Mouse (Mus musculus) lung, postnatal 0 days (tissue): ENCODE measurements at regions not wholly inside any gene's neighbourhood (a gene's known extent, or its start where the extent isn't known, plus 50 kb on each side); places are given as distances from the start of the nearest gene placed in this dataset.

Experiments used
- ATAC-seq: fragments of 200-750 bp; cut with Nextera tagmentation; 2 replicates; pipeline ENCODE4 v1.8.0; 2017; ENCODE audit warnings: moderate library complexity
- DNase-seq: peaks from one replicate; pipeline ENCODE4 v3.0.0-alpha.2; 2016; ENCODE audit warnings: low spot score
- H3K27ac ChIP-seq: fragments of 300-500 bp; sonication (generic); 2 replicates; pipeline ENCODE4 v1.5.1; 2014; ENCODE audit warnings: antibody characterized with exemption, mild to moderate bottlenecking, low read length, mixed read lengths
- H3K27me3 ChIP-seq: fragments of 300-500 bp; sonication (generic); replicated peaks from 2 replicates; pipeline ENCODE4 v1.6.1; 2014; ENCODE audit warnings: low read length, mixed read lengths; ENCODE audit not compliant: insufficient read depth
- H3K36me3 ChIP-seq: fragments of 300-500 bp; sonication (generic); 2 replicates; pipeline ENCODE4 v1.6.1; 2014; ENCODE audit warnings: low read length, mixed read lengths; ENCODE audit not compliant: insufficient read depth
- H3K4me1 ChIP-seq: fragments of 300-500 bp; sonication (generic); 2 replicates; pipeline ENCODE4 v1.6.1; 2014; ENCODE audit warnings: antibody characterized with exemption, low read depth, low read length, mixed read lengths; ENCODE audit not compliant: insufficient read depth
- H3K4me2 ChIP-seq: fragments of 300-500 bp; sonication (generic); replicated peaks from 2 replicates; pipeline ENCODE4 v1.6.1; 2014; ENCODE audit warnings: low read depth, mild to moderate bottlenecking, low read length, moderate library complexity, mixed read lengths
- H3K4me3 ChIP-seq: fragments of 300-500 bp; sonication (generic); 2 replicates; pipeline ENCODE4 v1.5.1; 2014; ENCODE audit warnings: low read depth, low read length
- H3K9ac ChIP-seq: fragments of 300-500 bp; sonication (generic); replicated peaks from 2 replicates; pipeline ENCODE4 v1.6.1; 2014; ENCODE audit warnings: low read depth, mild to moderate bottlenecking
- H3K9me3 ChIP-seq: fragments of 300-500 bp; sonication (generic); 2 replicates; pipeline ENCODE4 v1.6.1; 2016; ENCODE audit warnings: low read length, mixed read lengths
- CTCF ChIP-seq: IDR thresholded peaks from 2 replicates; pipeline ENCODE4 v1.5.1; 2016; ENCODE audit warnings: antibody characterized with exemption, mild to moderate bottlenecking
- EP300 ChIP-seq: IDR thresholded peaks from 2 replicates; pipeline ENCODE4 v1.6.1; 2016; ENCODE audit warnings: antibody characterized with exemption, mild to moderate bottlenecking, control low read depth
- WGBS: fragments of 180-500 bp; shearing (Covaris S2); extraction: QIAGEN DNeasy Blood & Tissue Kit; methylation state at CpG from one replicate; pipeline ENCODE4 v1.1.7; 2014; 5-methylcytosine and 5-hydroxymethylcytosine counted together

DNA sequence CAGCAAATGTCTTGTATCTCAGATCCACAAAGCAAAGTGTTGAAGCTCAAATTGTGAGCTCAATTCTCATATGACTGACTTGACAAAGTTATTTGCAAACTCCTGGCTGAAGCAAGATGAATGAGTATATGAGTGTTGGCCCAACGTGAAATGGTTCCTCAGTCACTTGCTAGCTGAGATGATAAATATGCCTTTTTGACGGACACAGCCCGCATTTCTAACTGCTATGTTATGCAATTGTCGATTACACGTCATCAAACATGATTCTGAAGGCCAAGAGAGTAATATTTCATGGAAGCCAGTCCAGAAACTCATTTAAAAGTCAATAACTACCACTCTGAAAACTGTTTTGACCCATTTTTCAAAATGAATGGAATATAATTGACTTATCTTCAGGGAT, 520.6 kb downstream of the Lipi start:
- H3K4me3 ChIP-seq: no peak overlapping the region
- ATAC-seq (no peak), DNase-seq (no peak)
- H3K9ac ChIP-seq: no peak overlapping the region
- no peaks in the 10 kb centered on the region for H3K4me1 ChIP-seq
- no peak overlapping the region for H3K4me2 ChIP-seq
- WGBS: 54% methylated on average over 5 of the region's 5 CpGs
- H3K36me3 ChIP-seq: no peaks in the 10 kb centered on the region
- TF ChIP-seq CTCF (no peak), EP300 (no peak)
- H3K27me3 ChIP-seq: no peaks in the 10 kb centered on the region
- H3K27ac ChIP-seq: no peak overlapping the region
- H3K9me3 ChIP-seq: no peaks in the 10 kb centered on the region

DNA sequence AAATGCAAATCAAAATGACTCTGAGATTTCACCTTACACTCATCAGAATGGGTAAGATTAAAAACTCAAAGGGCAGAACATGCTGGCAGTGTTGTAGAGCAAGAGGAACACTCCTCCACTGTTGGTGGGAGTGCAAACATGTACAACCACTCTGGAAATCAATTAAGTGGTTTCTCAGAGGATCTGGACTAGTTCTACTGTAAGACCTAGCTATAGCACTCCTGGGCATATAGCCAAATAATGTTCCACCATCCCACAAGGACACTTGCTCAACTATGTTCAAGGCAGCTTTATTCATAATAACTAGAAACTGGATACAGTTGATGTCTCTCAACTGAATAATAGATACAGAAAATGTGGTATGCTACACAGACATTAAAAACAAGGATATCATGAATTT, 532.9 kb downstream of the Lipi start:
- TF ChIP-seq EP300 (no peak), CTCF (no peak)

DNA sequence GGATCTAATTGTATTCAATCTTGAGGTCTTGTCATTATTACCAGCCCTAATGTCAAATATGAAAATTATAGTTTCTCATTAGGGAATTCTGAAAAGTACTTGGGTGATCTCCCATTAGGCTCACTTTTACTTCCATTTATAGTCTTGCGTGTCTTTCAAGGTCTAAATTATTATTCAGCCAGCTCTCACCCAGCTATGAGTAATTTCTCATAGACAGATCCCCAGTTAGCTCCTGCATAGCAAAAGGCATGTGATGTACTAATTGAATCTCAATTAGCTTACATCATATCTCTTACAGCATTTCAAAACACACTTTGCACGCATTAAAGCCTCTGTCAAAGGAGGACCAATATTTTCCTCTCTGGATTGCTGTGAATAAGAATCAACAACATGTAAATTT, 539.9 kb downstream of the Lipi start:
- no peaks in the 10 kb centered on the region for H3K4me1 ChIP-seq
- no peak for DNase-seq
- no peak for TF ChIP-seq CTCF
- TF ChIP-seq EP300: no peak
- no peak for ATAC-seq
- H3K27me3 ChIP-seq: no peaks in the 10 kb centered on the region
- no peak overlapping the region for H3K27ac ChIP-seq
- 90% methylated on average over 2 of the region's 2 CpGs for WGBS
- H3K9me3 ChIP-seq: no peaks in the 10 kb centered on the region
- H3K4me3 ChIP-seq: no peak overlapping the region
- H3K4me2 ChIP-seq: no peak overlapping the region
- no peaks in the 10 kb centered on the region for H3K36me3 ChIP-seq
- no peak overlapping the region for H3K9ac ChIP-seq

More for the DNA sequence above, 532.9 kb downstream of the Lipi start:
- Histone ChIP-seq H3K4me3 (no peak overlapping the region), H3K27ac (no peak overlapping the region), H3K36me3 (no peaks in the 10 kb centered on the region), H3K9me3 (no peaks in the 10 kb centered on the region), H3K4me2 (no peak overlapping the region), H3K27me3 (no peaks in the 10 kb centered on the region), H3K9ac (no peak overlapping the region), H3K4me1 (no peaks in the 10 kb centered on the region)
- ATAC-seq (no peak), DNase-seq (peak; percentile 5)
